Mouse (Mus musculus): ENCODE data around the gene Rab5c. TPM values are rescaled to one million over a fixed set of nuclear protein-coding genes. Genes with fewer than 3 reads are reported as not detected.

Rab5c gene
- polyA plus RNA-seq (2016; fragmentation: Nextera tagmentation; extraction: Ambion mirVana) = 13.0 and 13.1 TPM in 2 replicates

GRCm38 (mm10) chr11:100738066-100738604 is at the start of gene Rab5c:
Rab5c (minus strand) TSS chr11:100738215.
- H3K4me1 ChIP-seq = peaks cover 22% of the 10 kb centered on the region
- under 1% methylated on average over 39 of the region's 39 CpGs for WGBS
- peaks cover 8% of the 10 kb centered on the region for H3K36me3 ChIP-seq (replicated peaks)
- peak within 1 kb of the TSS; percentile 97 for H3K4me3 ChIP-seq
- peak within 1 kb of the TSS; percentile 91 for H3K27ac ChIP-seq (replicated peaks)
- peak; percentile 99 for DNase-seq (ENCODE audit: low spot score)
- H3K27me3 ChIP-seq (replicated peaks; ENCODE audit: low read depth, poor library complexity, severe bottlenecking) = no peaks in the 10 kb centered on the region
- H3K9me3 ChIP-seq = no peaks in the 10 kb centered on the region

GRCm38 (mm10) chr11:100785774-100786173 is 47.8 kb upstream of the Rab5c start:
- 93% methylated on average over 2 of the region's 2 CpGs for WGBS

GRCm38 (mm10) chr11:100784286-100784685 is 46.3 kb upstream of the Rab5c start:
- H3K4me1 ChIP-seq = peaks cover 26% of the 10 kb centered on the region
- WGBS = 86% methylated on average over 8 of the region's 8 CpGs
- no peak overlapping the region for H3K4me3 ChIP-seq
- DNase-seq (ENCODE audit: low spot score) = no peak
- H3K36me3 ChIP-seq (replicated peaks) = peaks cover 27% of the 10 kb centered on the region
- H3K27me3 ChIP-seq (replicated peaks; ENCODE audit: low read depth, poor library complexity, severe bottlenecking) = no peaks in the 10 kb centered on the region
- no peaks in the 10 kb centered on the region for H3K9me3 ChIP-seq
- no peak overlapping the region for H3K27ac ChIP-seq (replicated peaks)

More at GRCm38 (mm10) chr11:100785774-100786173, 47.8 kb upstream of the Rab5c start:
- Histone ChIP-seq H3K4me1 (peaks cover 31% of the 10 kb centered on the region), H3K27me3 (replicated peaks; ENCODE audit: low read depth, poor library complexity, severe bottlenecking) (no peaks in the 10 kb centered on the region), H3K9me3 (no peaks in the 10 kb centered on the region), H3K36me3 (replicated peaks) (peaks cover 26% of the 10 kb centered on the region), H3K4me3 (no peak overlapping the region), H3K27ac (replicated peaks) (no peak overlapping the region)
- no peak for DNase-seq (ENCODE audit: low spot score)

- no peak for DNase-seq (ENCODE audit: low spot score)
- Histone ChIP-seq H3K9me3 (no peaks in the 10 kb centered on the region), H3K27me3 (replicated peaks; ENCODE audit: low read depth, poor library complexity, severe bottlenecking) (no peaks in the 10 kb centered on the region), H3K27ac (replicated peaks) (no peak overlapping the region), H3K4me3 (no peak overlapping the region), H3K36me3 (replicated peaks) (peaks cover 31% of the 10 kb centered on the region), H3K4me1 (peaks cover 15% of the 10 kb centered on the region)
- 88% methylated on average over 13 of the region's 13 CpGs for WGBS
Measured at GRCm38 (mm10) chr11:100782568-100782967, 44.6 kb upstream of the Rab5c start.

- Histone ChIP-seq H3K4me1 (peaks cover 9% of the 10 kb centered on the region), H3K9me3 (no peaks in the 10 kb centered on the region), H3K27me3 (replicated peaks; ENCODE audit: low read depth, poor library complexity, severe bottlenecking) (no peaks in the 10 kb centered on the region)
Measured at GRCm38 (mm10) chr11:100781763-100782475, 43.9 kb upstream of the Rab5c start.

GRCm38 (mm10) chr11:100780247-100780646 is 42.2 kb upstream of the Rab5c start:
- 77% methylated on average over 8 of the region's 8 CpGs for WGBS
- H3K9me3 ChIP-seq = no peaks in the 10 kb centered on the region
- H3K27me3 ChIP-seq (replicated peaks; ENCODE audit: low read depth, poor library complexity, severe bottlenecking) = no peaks in the 10 kb centered on the region
- no peak overlapping the region for H3K4me3 ChIP-seq
- H3K36me3 ChIP-seq (replicated peaks) = peaks cover 31% of the 10 kb centered on the region
- H3K27ac ChIP-seq (replicated peaks) = no peak overlapping the region
- H3K4me1 ChIP-seq = no peaks in the 10 kb centered on the region; the same call in 1 of the 2 replicates
- no peak for DNase-seq (ENCODE audit: low spot score)

More at GRCm38 (mm10) chr11:100781763-100782475, 43.9 kb upstream of the Rab5c start:
- 84% methylated on average over 15 of the region's 15 CpGs for WGBS
- H3K36me3 ChIP-seq (replicated peaks) = peaks cover 31% of the 10 kb centered on the region
- DNase-seq (ENCODE audit: low spot score) = no peak
- H3K27ac ChIP-seq (replicated peaks) = no peak overlapping the region
- no peak overlapping the region for H3K4me3 ChIP-seq

GRCm38 (mm10) chr11:100778069-100778468 is 40.1 kb upstream of the Rab5c start:
- Histone ChIP-seq H3K36me3 (replicated peaks) (peaks cover 24% of the 10 kb centered on the region), H3K4me1 (no peaks in the 10 kb centered on the region; the same call in 1 of the 2 replicates), H3K9me3 (no peaks in the 10 kb centered on the region), H3K27ac (replicated peaks) (no peak overlapping the region), H3K4me3 (no peak overlapping the region), H3K27me3 (replicated peaks; ENCODE audit: low read depth, poor library complexity, severe bottlenecking) (no peaks in the 10 kb centered on the region)
- no peak for DNase-seq (ENCODE audit: low spot score)
- 73% methylated on average over 3 of the region's 3 CpGs for WGBS

- peaks cover 3% of the 10 kb centered on the region; the same call in 1 of the 2 replicates for H3K4me1 ChIP-seq
- peaks cover 11% of the 10 kb centered on the region; the same call in 1 of the 2 replicates for H3K36me3 ChIP-seq (replicated peaks)
- no peak for DNase-seq (ENCODE audit: low spot score)
- H3K27ac ChIP-seq (replicated peaks) = no peak overlapping the region
- no peak overlapping the region for H3K4me3 ChIP-seq
- WGBS = 84% methylated on average over 10 of the region's 10 CpGs
- no peaks in the 10 kb centered on the region for H3K9me3 ChIP-seq
- H3K27me3 ChIP-seq (replicated peaks; ENCODE audit: low read depth, poor library complexity, severe bottlenecking) = no peaks in the 10 kb centered on the region
Measured at GRCm38 (mm10) chr11:100775921-100776320, 37.9 kb upstream of the Rab5c start.

GRCm38 (mm10) chr11:100774261-100774660 is 36.2 kb upstream of the Rab5c start:
- no peak for DNase-seq (ENCODE audit: low spot score)
- WGBS = 76% methylated on average over 4 of the region's 4 CpGs
- Histone ChIP-seq H3K9me3 (no peaks in the 10 kb centered on the region), H3K27me3 (replicated peaks; ENCODE audit: low read depth, poor library complexity, severe bottlenecking) (no peaks in the 10 kb centered on the region), H3K4me1 (peaks cover 17% of the 10 kb centered on the region), H3K4me3 (no peak overlapping the region), H3K27ac (replicated peaks) (no peak overlapping the region), H3K36me3 (replicated peaks) (peaks cover 4% of the 10 kb centered on the region; the same call in 1 of the 2 replicates)

- Histone ChIP-seq H3K36me3 (replicated peaks) (no peaks in the 10 kb centered on the region), H3K9me3 (no peaks in the 10 kb centered on the region), H3K4me1 (peaks cover 19% of the 10 kb centered on the region), H3K27me3 (replicated peaks; ENCODE audit: low read depth, poor library complexity, severe bottlenecking) (no peaks in the 10 kb centered on the region), H3K27ac (replicated peaks) (peak within 1 kb of the TSS; percentile 69), H3K4me3 (peak within 1 kb of the TSS; percentile 65)
- 21% methylated on average over 17 of the region's 17 CpGs for WGBS
- DNase-seq (ENCODE audit: low spot score) = peak; percentile 74
Measured at GRCm38 (mm10) chr11:100770646-100771408, 32.8 kb upstream of the Rab5c start, which contains the start of gene Ghdc. Ghdc (minus strand) TSS chr11:100770957.

GRCm38 (mm10) chr11:100769980-100770379 is 32.0 kb upstream of the Rab5c start:
- 58% methylated on average over 6 of the region's 6 CpGs for WGBS
- H3K4me3 ChIP-seq = peak overlapping the region; percentile 65
- H3K27me3 ChIP-seq (replicated peaks; ENCODE audit: low read depth, poor library complexity, severe bottlenecking) = no peaks in the 10 kb centered on the region; the same call in 1 of the 2 replicates
- H3K4me1 ChIP-seq = peaks cover 19% of the 10 kb centered on the region
- no peaks in the 10 kb centered on the region for H3K9me3 ChIP-seq
- no peak overlapping the region for H3K27ac ChIP-seq (replicated peaks)
- no peaks in the 10 kb centered on the region for H3K36me3 ChIP-seq (replicated peaks)
- no peak for DNase-seq (ENCODE audit: low spot score)

- Histone ChIP-seq H3K4me3 (no peak overlapping the region), H3K4me1 (peaks cover 19% of the 10 kb centered on the region), H3K36me3 (replicated peaks) (no peaks in the 10 kb centered on the region), H3K27ac (replicated peaks) (no peak overlapping the region), H3K9me3 (no peaks in the 10 kb centered on the region), H3K27me3 (replicated peaks; ENCODE audit: low read depth, poor library complexity, severe bottlenecking) (peaks cover 7% of the 10 kb centered on the region)
- WGBS = 90% methylated on average over 5 of the region's 5 CpGs
- DNase-seq (ENCODE audit: low spot score) = no peak
Measured at GRCm38 (mm10) chr11:100767871-100768270, 29.9 kb upstream of the Rab5c start.
